Mouse (Mus musculus) liver, adult 2 months (tissue): ENCODE results near the gene Irak2.

Source experiments
- CTCF ChIP-seq: fragments of 200-500 bp; IDR thresholded peaks from 2 replicates; pipeline ENCODE4 v1.5.1; 2011; ENCODE audit warnings: low read depth, low read length, control low read depth
- POLR2A ChIP-seq: fragments of 200-500 bp; IDR thresholded peaks from 2 replicates; pipeline ENCODE4 v1.6.1; 2011; ENCODE audit warnings: low read length, control low read depth; ENCODE audit not compliant: insufficient read depth; ENCODE audit errors: extremely low read depth

GRCm38 (mm10) chr6:113691084-113691462 is 52.8 kb downstream of the Irak2 start:
- TF ChIP-seq CTCF = no peak
- no peak for TF ChIP-seq POLR2A
